Mouse (Mus musculus) brain, embryonic 18.5 days (tissue): ENCODE data around the gene Xpr1.

ENCODE experiments used
- DNase-seq: peaks from one replicate; pipeline ENCODE4 v3.0.0-alpha.2; 2012; ENCODE audit warnings: low read depth, low spot score

Xpr1 gene

DNA sequence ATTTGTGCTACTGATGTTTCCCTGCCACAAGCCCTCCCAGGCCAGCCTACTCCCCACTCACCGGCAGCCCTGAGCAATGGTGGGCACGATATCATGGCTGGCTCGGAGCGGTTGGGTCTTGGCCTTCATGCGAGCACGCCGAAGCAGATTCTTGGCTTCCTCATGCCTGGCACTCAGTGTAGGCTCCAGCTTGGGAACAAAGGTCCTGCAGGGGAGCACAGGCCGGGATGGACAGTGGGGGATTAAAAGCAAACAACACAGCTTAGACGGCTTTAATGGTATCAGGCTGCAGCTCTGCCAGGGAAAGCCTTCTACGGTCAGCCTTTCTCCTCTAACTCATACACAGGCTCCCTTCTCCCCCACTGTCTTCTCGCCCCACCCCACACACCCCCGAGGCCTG lies 184.8 kb downstream of the Xpr1 start:
- DNase-seq, result no peak

DNA sequence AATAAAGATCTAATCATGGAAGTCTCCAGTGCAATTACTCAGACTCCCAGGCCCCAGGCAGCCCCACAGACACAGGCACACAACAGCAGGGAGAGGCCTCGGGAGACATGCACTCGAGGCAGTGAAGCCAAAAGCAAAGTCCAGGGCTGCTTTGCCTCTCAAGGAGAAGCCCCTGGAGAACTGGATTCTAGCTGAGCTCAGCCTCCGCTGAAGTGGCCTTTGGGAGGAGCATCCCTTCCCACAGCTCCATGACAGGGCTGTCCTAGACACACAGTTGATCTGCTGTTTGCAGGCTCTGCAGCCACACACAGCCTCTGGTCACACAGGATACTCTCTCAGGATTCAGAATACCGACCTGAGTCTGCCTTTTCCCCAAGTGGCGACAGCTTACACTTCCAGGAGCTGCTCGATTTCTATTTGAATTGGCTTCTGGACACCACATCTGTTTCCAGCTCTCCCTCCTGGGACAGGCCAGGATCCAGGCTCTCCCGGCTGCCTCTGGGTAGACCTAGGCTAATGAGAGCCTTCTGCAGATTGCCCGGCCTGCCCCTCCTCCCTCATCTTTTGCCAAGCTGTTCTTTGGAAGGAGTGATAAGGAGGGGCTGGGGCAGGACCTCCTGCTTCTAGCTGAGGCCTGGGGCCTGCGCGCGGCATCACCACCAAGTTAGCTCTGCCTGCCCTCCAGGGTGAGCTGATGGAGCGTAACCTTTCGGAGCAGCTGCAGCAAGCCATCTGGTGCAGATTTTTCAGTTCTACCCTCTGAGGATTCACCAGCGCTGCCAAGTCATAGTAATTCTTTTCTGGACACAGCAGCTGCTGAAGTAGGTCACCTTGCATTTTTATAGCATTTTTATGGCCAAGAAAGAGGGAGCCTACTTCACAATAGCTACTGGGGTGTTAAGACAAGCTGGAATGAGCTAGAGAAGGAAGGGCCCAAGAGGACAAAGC lies 187.5 kb downstream of the Xpr1 start:
- DNase-seq, result no peak
